Mouse (Mus musculus) spleen, postnatal 10 days (tissue): ENCODE results near the gene Gm4353.

Source experiments
- DNase-seq, 2 experiments: peaks; one replicate each; pipeline ENCODE4 v3.0.0; 2021 to 2022; ENCODE audit warnings: low spot score in 2 of 2

The Gm4353 gene

DNA sequence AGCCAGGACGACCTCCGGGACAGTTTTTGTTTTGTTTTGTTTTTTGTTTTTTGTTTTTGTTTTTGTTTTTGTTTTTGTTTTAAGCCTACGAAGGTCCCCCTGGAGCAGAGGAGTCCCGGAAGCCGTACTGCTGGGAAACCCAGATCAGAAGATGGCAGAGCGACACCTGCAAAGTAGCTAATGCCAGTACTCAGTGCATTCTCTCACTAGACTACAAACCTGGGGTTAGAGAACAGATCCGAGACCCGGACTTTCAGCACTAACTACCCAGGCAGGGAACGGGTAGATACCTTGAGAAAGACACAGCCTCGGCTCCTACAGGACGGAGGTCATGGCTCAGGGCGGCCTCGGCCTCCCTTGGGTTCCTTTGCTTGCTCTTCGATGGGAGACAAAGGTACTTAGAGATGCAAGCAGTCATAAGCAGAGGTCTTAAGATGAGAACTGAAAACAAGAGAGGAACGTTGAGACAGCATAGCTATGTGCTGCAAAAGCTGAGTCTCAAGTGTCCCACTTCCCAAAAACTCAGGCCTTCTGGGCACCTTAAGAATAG lies 43.9 kb downstream of the Gm4353 start:
- DNase-seq, result no peak

DNA sequence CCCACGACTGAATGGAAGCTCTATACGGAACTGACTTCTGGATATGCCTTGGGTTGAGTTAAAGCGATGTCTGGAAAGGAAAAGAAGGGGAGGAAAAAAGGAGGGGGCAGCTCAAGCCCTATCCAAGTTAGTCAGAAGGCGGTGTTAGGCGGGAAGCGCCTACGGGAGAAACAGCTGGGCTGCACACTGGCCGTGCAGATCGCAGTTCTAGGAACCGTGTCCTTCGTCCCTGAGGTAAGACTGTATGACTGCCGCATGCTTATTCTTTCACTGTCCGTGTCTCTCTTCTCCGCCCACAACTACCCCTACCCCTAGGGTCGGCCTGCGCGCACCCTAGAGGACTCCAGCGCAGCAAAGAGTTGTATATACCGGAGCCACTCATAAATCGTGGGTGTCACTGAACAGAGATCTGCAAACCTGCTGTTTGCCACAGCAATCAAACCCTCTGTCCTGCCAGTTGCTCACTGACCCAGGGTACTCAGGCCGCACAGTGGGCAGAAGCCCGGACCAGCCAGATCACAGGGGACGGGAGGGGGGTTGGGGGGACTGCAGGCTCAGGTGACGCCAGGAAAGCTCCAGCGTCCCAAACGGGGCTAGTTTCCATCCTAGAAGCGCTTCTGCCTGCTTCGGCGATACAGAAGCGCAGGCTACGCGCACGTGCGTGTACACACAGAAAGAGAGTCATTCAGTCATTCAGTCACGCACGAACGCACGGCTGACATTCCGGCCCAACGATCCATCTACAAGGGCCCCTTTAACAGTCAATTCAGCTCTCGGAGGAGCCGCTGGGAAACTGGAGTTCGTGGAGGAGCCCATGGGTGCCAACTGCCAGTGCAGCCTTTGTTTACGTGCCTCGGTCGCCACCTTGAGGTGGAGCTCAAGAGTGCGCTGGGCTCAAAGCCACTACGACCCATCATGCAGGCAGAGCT lies 44.6 kb downstream of the Gm4353 start:
- DNase-seq, result peak; percentile 75 to 85

DNA sequence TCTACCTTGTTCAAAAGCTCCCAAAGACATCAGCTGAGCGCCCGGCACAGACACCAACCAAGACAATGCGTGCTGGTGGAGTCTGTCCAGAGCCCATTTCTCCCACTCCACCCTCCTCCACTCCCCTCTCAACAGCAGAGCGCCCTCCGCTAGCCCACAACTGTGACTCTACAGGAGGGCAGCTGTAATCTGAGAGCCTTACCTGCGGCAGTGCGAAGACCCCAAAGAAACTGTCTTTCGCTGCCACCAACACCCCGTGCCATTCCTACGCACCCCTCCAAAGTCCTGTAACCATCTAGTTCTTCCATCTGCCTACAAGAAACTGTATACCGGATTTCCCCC lies 45.3 kb downstream of the Gm4353 start, which contains the start of gene 1110004F10Rik:
1110004F10Rik (plus strand) TSS at position 202 of the 342 bp plus-strand sequence.
- DNase-seq, result peak; percentile 8 to 17

DNA sequence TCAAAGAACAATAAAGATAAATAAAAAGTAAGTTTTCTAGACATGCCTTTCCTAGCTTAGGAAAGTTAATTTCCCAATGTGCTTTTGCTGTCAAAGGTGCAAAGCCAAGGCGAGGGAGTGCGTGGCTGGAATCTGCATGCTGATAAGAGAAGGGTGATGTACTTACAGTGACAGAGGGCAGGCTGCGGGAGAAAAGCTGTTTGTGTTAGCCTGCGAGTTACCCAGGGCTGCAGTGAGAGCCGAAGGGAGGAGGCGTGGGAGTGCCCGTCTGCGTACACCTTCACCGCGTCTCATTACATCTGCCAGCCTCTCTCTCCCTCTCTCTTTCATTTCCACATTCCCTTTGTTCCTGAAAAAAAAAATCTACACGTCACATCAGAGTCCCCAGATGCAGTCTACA lies 45.9 kb downstream of the Gm4353 start, which contains the start of gene Sox6:
Sox6 (minus strand) TSS at position 286 of the 400 bp plus-strand sequence.
- peak in 1 of 2 experiments; percentile 21 for DNase-seq

DNA sequence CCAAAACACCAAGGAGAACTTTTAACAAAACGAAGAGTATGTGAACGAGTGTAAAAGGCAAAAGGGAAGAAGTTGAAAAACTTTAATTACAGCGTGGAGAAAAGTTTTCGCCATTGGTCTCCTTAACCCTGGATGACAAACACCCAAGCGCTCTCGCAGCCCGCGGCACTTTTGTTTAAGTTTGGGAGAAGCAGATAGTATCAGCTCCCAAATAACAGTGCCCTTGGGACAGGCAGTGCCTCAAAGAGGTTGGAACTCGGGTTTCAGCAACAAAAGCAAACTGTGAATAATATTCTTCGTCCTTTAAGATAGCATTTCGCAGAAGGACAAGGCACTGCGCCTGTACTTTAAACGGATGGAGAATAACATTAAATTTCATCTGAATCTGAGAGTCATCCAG lies 46.4 kb downstream of the Gm4353 start:
- no peak for DNase-seq

DNA sequence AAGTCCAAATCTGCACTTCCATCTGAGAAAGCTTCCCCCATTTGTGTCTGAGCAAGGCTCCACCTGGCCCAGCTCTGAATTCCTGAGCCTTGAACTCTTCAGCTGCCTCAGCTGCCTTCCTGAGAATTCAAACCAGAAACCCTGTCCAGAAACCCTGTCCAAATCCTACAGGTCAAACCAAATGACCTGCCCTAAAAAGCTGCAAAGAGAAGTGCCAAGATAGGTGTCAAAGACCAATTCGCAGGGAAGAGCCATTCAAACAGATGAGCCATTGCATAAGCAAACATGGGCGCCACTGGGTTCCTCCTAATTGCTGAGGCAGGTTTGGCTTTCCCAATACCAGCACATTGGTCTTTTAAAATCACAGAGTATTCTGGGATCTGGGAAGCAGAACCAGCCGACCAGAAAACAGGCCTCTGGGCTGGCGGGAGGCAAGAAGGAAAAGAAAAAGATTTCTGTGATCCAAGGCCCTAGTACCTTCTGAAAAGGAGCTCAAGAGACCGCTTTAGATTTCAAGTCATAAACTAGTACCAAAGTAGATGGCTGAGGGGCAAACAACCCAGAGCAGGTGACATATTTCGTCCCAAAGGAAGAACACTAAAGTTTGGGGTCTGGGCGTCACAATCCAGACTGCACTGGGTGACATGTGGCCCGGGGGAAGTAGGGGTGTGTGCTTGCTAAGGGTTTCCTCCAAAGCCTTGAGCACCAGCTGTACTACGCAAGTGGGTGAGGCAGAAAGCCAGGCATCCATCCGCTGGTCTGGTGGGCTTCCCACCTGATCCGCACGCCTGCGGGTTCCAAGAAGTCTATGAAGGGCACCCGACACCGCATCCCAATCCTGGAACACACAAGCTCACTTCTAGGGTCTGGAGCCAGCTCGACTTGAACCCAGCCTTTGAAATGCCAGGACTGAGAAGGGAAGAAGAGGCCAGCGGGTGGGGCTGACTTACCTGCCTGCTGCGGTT lies 47.6 kb downstream of the Gm4353 start:
- DNase-seq, result peak in 1 of 2 experiments; percentile 13

DNA sequence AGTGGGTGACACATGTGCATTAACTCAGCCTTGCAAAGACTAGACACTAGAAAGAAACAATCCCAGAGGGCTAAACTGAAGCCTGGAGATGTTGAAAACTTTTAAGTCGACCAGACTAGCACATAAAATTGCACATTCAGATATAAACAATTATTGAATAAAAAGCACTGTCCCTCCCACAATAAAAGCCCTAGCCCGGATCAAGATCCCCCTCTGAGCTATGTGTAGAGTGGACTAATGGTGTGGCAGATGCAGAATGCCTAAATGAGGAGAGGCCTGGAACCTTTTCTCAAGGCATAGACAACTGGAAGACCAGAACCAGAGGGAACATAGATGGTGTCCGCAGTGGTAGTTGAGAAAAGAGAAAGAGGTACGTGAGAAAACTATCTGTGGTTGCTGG lies 48.9 kb downstream of the Gm4353 start:
- no peak for DNase-seq

DNA sequence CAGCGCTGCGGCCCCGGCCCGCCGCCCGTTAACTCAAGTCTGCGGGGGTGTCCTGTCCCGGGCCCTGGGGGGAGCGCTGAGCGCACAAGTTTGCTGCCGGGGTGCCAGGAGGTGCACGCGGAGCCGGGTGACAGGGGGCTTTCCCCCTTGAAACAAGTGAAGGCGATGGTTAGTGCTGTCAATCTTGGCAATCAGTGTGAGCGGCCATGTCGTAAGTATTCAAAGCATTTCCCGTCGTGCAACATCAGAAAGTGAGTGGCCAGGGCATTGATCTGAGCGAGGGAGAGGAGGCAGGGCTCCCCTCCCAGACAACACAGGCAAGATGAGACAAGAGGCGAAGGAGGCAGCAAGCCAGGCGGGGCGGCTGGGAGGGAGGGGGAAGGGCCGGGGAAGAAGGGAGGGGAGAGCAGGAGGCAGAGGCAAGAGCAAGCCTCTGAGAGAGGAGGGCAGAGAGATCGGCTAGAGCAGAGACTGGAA lies 50.1 kb downstream of the Gm4353 start:
- DNase-seq, result peak; percentile 31 to 34

DNA sequence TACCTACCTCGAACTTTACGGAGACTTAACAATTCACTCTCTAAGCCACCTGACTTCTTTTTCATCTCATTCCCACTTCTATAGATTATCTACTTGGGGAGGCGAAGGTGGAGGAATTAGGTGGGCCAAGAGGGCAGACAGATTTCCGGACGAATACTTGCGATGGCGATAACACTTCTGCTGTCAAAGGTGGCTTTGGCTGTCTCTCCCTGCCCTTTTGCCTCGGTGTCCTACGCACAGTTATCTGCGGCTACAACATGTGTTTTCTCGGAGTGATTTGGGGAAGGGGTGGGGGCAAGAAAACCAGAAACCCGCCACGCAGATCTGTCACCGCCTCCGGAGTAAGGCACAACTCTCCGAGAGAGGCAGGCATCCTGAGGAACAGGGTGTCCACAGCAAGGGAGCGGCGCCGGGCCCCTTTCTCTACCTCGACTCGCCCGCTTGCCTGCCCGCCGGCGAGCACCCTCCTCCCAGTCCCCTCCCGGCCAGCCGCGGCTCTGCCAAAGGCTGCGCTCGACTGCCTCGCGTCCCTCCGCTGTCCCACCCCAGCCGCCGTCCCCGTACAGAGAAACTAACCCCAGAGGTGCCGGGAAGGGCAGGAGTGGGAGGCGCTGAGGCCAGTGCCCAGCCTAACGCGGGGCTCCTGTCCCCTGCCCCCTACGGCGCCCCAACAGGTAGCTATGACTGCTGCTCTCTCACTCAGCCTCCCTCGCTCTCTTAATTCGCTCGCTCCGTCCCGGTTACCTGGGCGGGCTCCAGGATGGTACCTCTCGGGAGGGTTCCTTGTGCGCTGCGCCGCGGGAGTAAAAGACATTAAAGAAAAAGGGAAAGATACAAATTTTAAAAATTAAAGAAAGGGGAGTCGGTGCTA lies 50.8 kb downstream of the Gm4353 start:
- DNase-seq, result peak; percentile 58
